Mouse (Mus musculus): ENCODE data around the gene Itga3. TPM values are rescaled to one million over a fixed set of nuclear protein-coding genes. Genes with fewer than 3 reads are reported as not detected.
A peak's percentile ranks its signal among the peaks of the same experiment; 100 is the strongest.

Itga3 gene
- total and polyA plus RNA-seq, 3 experiments = 5.8 to 53.0 (median 9.0) TPM

DNA sequence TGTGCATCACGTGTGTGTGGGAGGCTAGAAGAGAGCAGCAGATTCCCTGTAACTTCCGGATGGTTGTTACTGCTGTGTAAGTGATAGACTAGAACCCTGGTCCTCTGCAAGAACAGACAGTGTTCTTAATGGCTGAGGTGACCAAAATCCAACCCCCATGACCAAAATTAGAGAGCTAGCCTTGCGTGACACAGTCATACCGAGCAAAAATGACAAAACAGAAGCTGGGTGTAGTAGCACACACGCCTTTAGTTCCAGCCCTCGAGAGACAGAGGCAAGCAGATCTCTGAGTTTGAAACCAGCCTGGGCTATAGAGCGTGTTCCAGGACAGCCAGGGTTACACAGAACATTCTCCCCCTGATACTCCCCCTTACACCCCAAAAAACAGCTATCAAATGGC, 33.5 kb upstream of the Itga3 start:
- Histone ChIP-seq H3K79me2 (replicated peaks; ENCODE audit: control insufficient read depth, extremely low read depth, insufficient read depth, poor library complexity, severe bottlenecking) (no peaks in the 10 kb centered on the region), H3K27me3 (replicated peaks) (peaks cover 15% of the 10 kb centered on the region), H3K4me2 (ENCODE audit: insufficient read depth, low read depth, poor library complexity, severe bottlenecking) (peak overlapping the region; percentile 10; the same call in 1 of the 2 replicates), H3K9me3 (replicated peaks; ENCODE audit: low read length) (peaks cover 2% of the 10 kb centered on the region), H3K36me3 (replicated peaks in 1 of 2; ENCODE audit: control insufficient read depth in 1 of 2, insufficient read depth in 1 of 2, low read length in 1 of 2) (no peaks in the 10 kb centered on the region), H3K9ac (ENCODE audit: insufficient read depth, low read depth) (no peak overlapping the region), H3K4me1 (ENCODE audit: control insufficient read depth in 1 of 2, insufficient read depth in 2 of 2) (peaks cover 25 to 51% of the 10 kb centered on the region in 2 experiments), H3K4me3 (replicated peaks in 1 of 3; ENCODE audit: low read depth in 2 of 3, low read length in 2 of 3, poor library complexity in 1 of 3) (no peak overlapping the region), H3K27ac (ENCODE audit: insufficient read depth, low read depth) (0 out of 2 replicates have a peak overlapping the region, but pooled peaks have one; percentile 19)
- DNase-seq (ENCODE audit: extremely low read depth) = peak; percentile 67
- peak; percentile 48; the same call in 1 of the 2 replicates for TF ChIP-seq MEF2A (IDR thresholded peaks at IDR 0.05; ENCODE audit: borderline replicate concordance, low read depth, low read length)
- no peak for TF ChIP-seq CHD2 (IDR thresholded peaks at IDR 0.05; ENCODE audit: low read length)
- TF ChIP-seq IRF4 (IDR thresholded peaks at IDR 0.05; ENCODE audit: low read depth, low read length) = peak; percentile 79
- no peak for TF ChIP-seq TCF12 (IDR thresholded peaks at IDR 0.05; ENCODE audit: low read depth, low read length)
- no peak for TF ChIP-seq POLR2AphosphoS2 (IDR thresholded peaks at IDR 0.05; ENCODE audit: low read depth, low read length)
- TF ChIP-seq JUND (conservative IDR thresholded peaks at IDR 0.05; ENCODE audit: low read depth, low read length) = 0 out of 2 replicates have a peak, but pooled peaks have one; percentile 34
- TF ChIP-seq ZC3H11A (IDR thresholded peaks at IDR 0.05; ENCODE audit: low read depth, low read length) = no peak
- TF ChIP-seq JUN (IDR thresholded peaks at IDR 0.05; ENCODE audit: insufficient read depth, low read depth, low read length) = peak; percentile 55
- TF ChIP-seq BHLHE40 (IDR thresholded peaks at IDR 0.05; ENCODE audit: low read depth, low read length) = 0 out of 2 replicates have a peak, but pooled peaks have one; percentile 20
- no peak for TF ChIP-seq UBTF (IDR thresholded peaks at IDR 0.05; ENCODE audit: low read depth, low read length)
- dilution Hi-C loops (cut with MboI; ENCODE audit: extremely low pct_ligation_motif_present, extremely low pct_unique_long_range_greater_than_20kb, low sequenced_read_pairs) = no loop called here
- in situ Hi-C loops (cut with MboI; ENCODE audit: low pct_ligation_motif_present, low pct_unique_long_range_greater_than_20kb, low sequenced_read_pairs) = loop anchor here (10.0 kb wide), 1 partner anchor 415 kb away; no protein-coding TSS in a partner anchor

DNA sequence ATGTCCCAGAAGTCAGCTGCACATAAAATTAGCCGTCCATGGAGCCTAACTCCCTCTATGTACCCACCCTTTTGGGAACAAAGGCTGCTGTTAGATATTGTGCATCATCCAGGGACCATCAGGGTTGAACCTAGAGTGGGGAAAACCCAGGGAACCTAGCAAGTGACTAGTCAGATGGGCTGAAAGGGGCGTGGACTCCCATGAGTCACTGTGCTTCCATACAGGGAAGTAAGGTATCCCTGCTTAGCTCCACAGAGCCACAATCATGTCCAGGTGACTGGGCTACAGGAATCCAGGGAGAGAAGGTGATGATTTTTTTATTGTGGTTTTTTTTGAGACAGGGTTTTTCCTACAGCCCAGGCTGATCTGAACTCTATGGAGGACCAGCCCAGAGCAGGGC, 32.4 kb upstream of the Itga3 start:
- peak overlapping the region; percentile 1; the same call in 1 of the 2 replicates for H3K4me2 ChIP-seq (ENCODE audit: insufficient read depth, low read depth, poor library complexity, severe bottlenecking)
- H3K36me3 ChIP-seq (replicated peaks in 1 of 2; ENCODE audit: control insufficient read depth in 1 of 2, insufficient read depth in 1 of 2, low read length in 1 of 2) = no peaks in the 10 kb centered on the region
- H3K27ac ChIP-seq (ENCODE audit: insufficient read depth, low read depth) = no peak overlapping the region
- dilution Hi-C loops (cut with MboI; ENCODE audit: extremely low pct_ligation_motif_present, extremely low pct_unique_long_range_greater_than_20kb, low sequenced_read_pairs) (no loop called here), in situ Hi-C loops (cut with MboI; ENCODE audit: low pct_ligation_motif_present, low pct_unique_long_range_greater_than_20kb, low sequenced_read_pairs) (loop anchor here (5.0 kb wide), 2 partner anchors 37 to 67 kb away; partner anchors contain the start of gene Pdk2)
- peak; percentile 67 for DNase-seq (ENCODE audit: extremely low read depth)
- peak overlapping the region in 2 of 3 experiments; percentile 18 to 33 for H3K4me3 ChIP-seq (replicated peaks in 1 of 3; ENCODE audit: low read depth in 2 of 3, low read length in 2 of 3, poor library complexity in 1 of 3)
- no peak overlapping the region for H3K9ac ChIP-seq (ENCODE audit: insufficient read depth, low read depth)
- H3K4me1 ChIP-seq (ENCODE audit: control insufficient read depth in 1 of 2, insufficient read depth in 2 of 2) = peaks cover 25 to 61% of the 10 kb centered on the region in 2 experiments
- H3K9me3 ChIP-seq (replicated peaks; ENCODE audit: low read length) = peaks cover 2% of the 10 kb centered on the region
- TF ChIP-seq PAX5 (IDR thresholded peaks at IDR 0.05; ENCODE audit: low read length) = no peak
- TF ChIP-seq TCF12 (IDR thresholded peaks at IDR 0.05; ENCODE audit: low read depth, low read length) = peak; percentile 35; the same call in 1 of the 2 replicates
- TF ChIP-seq POLR2AphosphoS2 (IDR thresholded peaks at IDR 0.05; ENCODE audit: low read depth, low read length) = no peak
- TF ChIP-seq ZC3H11A (IDR thresholded peaks at IDR 0.05; ENCODE audit: low read depth, low read length) = no peak
- no peak for TF ChIP-seq JUN (IDR thresholded peaks at IDR 0.05; ENCODE audit: insufficient read depth, low read depth, low read length)
- no peak for TF ChIP-seq USF1 (IDR thresholded peaks at IDR 0.05; ENCODE audit: low read depth, low read length)
- TF ChIP-seq ELF1 (IDR thresholded peaks at IDR 0.05; ENCODE audit: low read depth, low read length) = peak; percentile 61
- 0 out of 2 replicates have a peak, but pooled peaks have one; percentile 22 for TF ChIP-seq ETS1 (conservative IDR thresholded peaks at IDR 0.05; ENCODE audit: low read depth, low read length)
- TF ChIP-seq CHD2 (IDR thresholded peaks at IDR 0.05; ENCODE audit: low read length) = no peak
- TF ChIP-seq MEF2A (IDR thresholded peaks at IDR 0.05; ENCODE audit: borderline replicate concordance, low read depth, low read length) = peak; percentile 36; the same call in 1 of the 2 replicates
- TF ChIP-seq NELFE (IDR thresholded peaks at IDR 0.05; ENCODE audit: low read depth, low read length) = no peak; the same call in 1 of the 2 replicates
- peak; percentile 25; the same call in 1 of the 2 replicates for TF ChIP-seq BHLHE40 (IDR thresholded peaks at IDR 0.05; ENCODE audit: low read depth, low read length)
- 0 out of 2 replicates have a peak, but pooled peaks have one; percentile 35 for TF ChIP-seq POLR2A (IDR thresholded peaks at IDR 0.05; ENCODE audit: low read depth, low read length)
- TF ChIP-seq USF2 (conservative IDR thresholded peaks at IDR 0.05; ENCODE audit: low read depth, low read length) = no peak
- TF ChIP-seq KAT2A (IDR thresholded peaks at IDR 0.05; ENCODE audit: insufficient replicate concordance, low read length) = no peak
- no peak for TF ChIP-seq MAX (IDR thresholded peaks at IDR 0.05; ENCODE audit: low read length)
- no peak for TF ChIP-seq CTCF (conservative IDR thresholded peaks at IDR 0.05 in 1 of 2, IDR thresholded peaks at IDR 0.05 in 1 of 2; ENCODE audit: low read depth in 2 of 2, low read length in 2 of 2)
- TF ChIP-seq TBP (conservative IDR thresholded peaks at IDR 0.05; ENCODE audit: low read depth, low read length) = 0 out of 2 replicates have a peak, but pooled peaks have one; percentile 9
- 0 out of 2 replicates have a peak, but pooled peaks have one; percentile 38 for TF ChIP-seq EP300 (IDR thresholded peaks at IDR 0.05; ENCODE audit: low read length)
- no peak for TF ChIP-seq GABPA (IDR thresholded peaks at IDR 0.05; ENCODE audit: insufficient replicate concordance, low read depth, low read length)
- no peak for TF ChIP-seq ZMIZ1 (IDR thresholded peaks at IDR 0.05; ENCODE audit: low read depth, low read length)
- peaks cover 11% of the 10 kb centered on the region for H3K27me3 ChIP-seq (replicated peaks)
- H3K79me2 ChIP-seq (replicated peaks; ENCODE audit: control insufficient read depth, extremely low read depth, insufficient read depth, poor library complexity, severe bottlenecking) = no peaks in the 10 kb centered on the region

Measured in CH12.LX (cell line).